In the genomic region with DNA sequence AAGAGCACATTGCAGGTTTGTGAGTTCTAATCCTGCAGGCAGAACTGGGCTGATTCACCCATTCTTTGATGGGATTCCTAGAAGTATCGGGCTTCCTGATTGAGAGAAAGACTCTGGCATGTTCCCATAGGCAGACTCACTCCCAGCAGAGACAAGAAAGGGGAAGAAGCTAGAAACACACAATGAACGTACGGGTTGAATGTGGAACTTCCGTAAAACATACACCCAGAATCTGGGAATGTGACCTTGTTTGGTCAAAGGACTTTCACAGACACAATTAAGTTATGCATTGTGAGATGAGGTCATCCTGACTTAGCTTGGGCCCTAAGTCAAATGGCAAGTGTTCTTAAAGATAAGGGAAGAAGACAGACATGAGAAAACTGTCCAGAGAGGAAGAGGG, we compare ENCODE assay signal across 26 mouse cellular contexts.
DNase-seq lines count a peak whose midpoint lies in the region; ATAC-seq lines count a peak whose summit lies in the region.
"Had no signal": no experiment of that assay in that cellular context is flagged by ENCODE, and none has a peak within 500 bp of the region (broad histone marks: within the 10 kb centered on the region; RNA-seq: fewer than 3 reads in every experiment).

No protein-coding gene starts in this region.

- no peak overlapping the region for H3K4me3 ChIP-seq in heart, embryonic 15.5 days
- H3K4me3 ChIP-seq in heart, embryonic 12.5 days = no peak overlapping the region
- H3K4me3 ChIP-seq in liver, embryonic 13.5 days (replicated peaks) = no peak overlapping the region
- H3K4me3 ChIP-seq: embryonic facial prominence, embryonic 12.5 days; forebrain, embryonic 13.5 days; gastrocnemius, adult 2 months; layer of hippocampus, adult 2 months; midbrain, embryonic 12.5 days had no signal

- peak overlapping the region; percentile 16; the same call in 1 of the 2 replicates for H3K27ac ChIP-seq in heart, embryonic 15.5 days
- no peak overlapping the region for H3K27ac ChIP-seq in heart, embryonic 12.5 days (ENCODE audit: poor library complexity, severe bottlenecking)
- H3K27ac ChIP-seq in liver, embryonic 13.5 days = peak overlapping the region; percentile 55
- H3K27ac ChIP-seq: embryonic facial prominence, embryonic 12.5 days; forebrain, embryonic 13.5 days; gastrocnemius, adult 2 months; hindbrain, postnatal 0 days; layer of hippocampus, adult 2 months; macrophage; midbrain, embryonic 12.5 days; stomach, postnatal 0 days had no signal

- H3K4me1 ChIP-seq in heart, embryonic 15.5 days (replicated peaks) = 0 out of 2 replicates have a peak, but pooled peaks cover 2% of the 10 kb centered on the region
- H3K4me1 ChIP-seq in heart, embryonic 12.5 days (replicated peaks) = peaks cover 6% of the 10 kb centered on the region
- peaks cover 39% of the 10 kb centered on the region for H3K4me1 ChIP-seq in liver, embryonic 13.5 days (replicated peaks)

- H3K4me2 ChIP-seq in heart, embryonic 15.5 days = no peak overlapping the region
- H3K4me2 ChIP-seq in heart, embryonic 12.5 days = no peak overlapping the region
- H3K4me2 ChIP-seq in liver, embryonic 13.5 days = no peak overlapping the region
- H3K4me2 ChIP-seq: embryonic facial prominence, embryonic 12.5 days; forebrain, embryonic 13.5 days; heart, embryonic 11.5 days; midbrain, embryonic 12.5 days had no signal

- WGBS in heart, embryonic 15.5 days = 60% methylated on average over 4 of the region's 4 CpGs
- WGBS in heart, embryonic 12.5 days = 74% methylated on average over 4 of the region's 4 CpGs
- 49% methylated on average over 4 of the region's 4 CpGs for whole genome bisulfite sequencing in liver, embryonic 13.5 days (ENCODE audit: insufficient replicate concordance)

- no peaks in the 10 kb centered on the region for H3K27me3 ChIP-seq in heart, embryonic 15.5 days
- no peaks in the 10 kb centered on the region for H3K27me3 ChIP-seq in heart, embryonic 12.5 days (replicated peaks)
- H3K27me3 ChIP-seq in liver, embryonic 13.5 days = no peaks in the 10 kb centered on the region
- H3K27me3 ChIP-seq: CH12.LX; embryonic facial prominence, embryonic 12.5 days; forebrain, embryonic 13.5 days; midbrain, embryonic 12.5 days had no signal

- no peak for ATAC-seq in heart, embryonic 15.5 days (replicated peaks; ENCODE audit: insufficient number of reproducible peaks, insufficient read depth, low FRiP score, low read depth)
- ATAC-seq in heart, embryonic 12.5 days (ENCODE audit: insufficient number of reproducible peaks, low FRiP score) = no peak
- ATAC-seq in liver, embryonic 13.5 days (ENCODE audit: low read depth) = no peak
- ATAC-seq: forebrain, embryonic 13.5 days; hindbrain, postnatal 0 days; intestine, embryonic 16.5 days; lung, postnatal 0 days had no signal

- DNase-seq in ES-CJ7 (ENCODE audit: low read depth, low spot score) (peak; percentile 30), MEL-GATA-1-ER (ENCODE audit: extremely low read depth, low read depth) (peak; percentile 15)
- DNase-seq in liver, embryonic 13.5 days = no peak
- DNase-seq in thymus, postnatal 4 days = no peak
- DNase-seq in adrenal gland, adult 18-20 months (ENCODE audit: low spot score in 2 of 2) = no peak
- DNase-seq: adrenal gland, adult 2 months; B cell, adult 2 months; cerebellum, adult 11-12 months; cerebellum, postnatal 14 days; gastrocnemius, adult 2 months; kidney, postnatal 25 days; layer of hippocampus, postnatal 36 days; thymus, adult 2 months had no signal

- H3K9ac ChIP-seq in heart, embryonic 15.5 days = no peak overlapping the region
- H3K9ac ChIP-seq in heart, embryonic 12.5 days = no peak overlapping the region
- peak overlapping the region; percentile 39 for H3K9ac ChIP-seq in liver, embryonic 13.5 days
- H3K9ac ChIP-seq: embryonic facial prominence, embryonic 12.5 days; forebrain, embryonic 13.5 days; midbrain, embryonic 12.5 days had no signal

- H3K9me3 ChIP-seq in heart, embryonic 15.5 days (replicated peaks) = no peaks in the 10 kb centered on the region
- peaks cover 2% of the 10 kb centered on the region; the same call in 1 of the 2 replicates for H3K9me3 ChIP-seq in heart, embryonic 12.5 days (replicated peaks)
- no peaks in the 10 kb centered on the region for H3K9me3 ChIP-seq in liver, embryonic 13.5 days (replicated peaks)
- H3K9me3 ChIP-seq: embryonic facial prominence, embryonic 12.5 days; forebrain, embryonic 13.5 days had no signal

- no peaks in the 10 kb centered on the region for H3K36me3 ChIP-seq in heart, embryonic 15.5 days
- H3K36me3 ChIP-seq in heart, embryonic 12.5 days = no peaks in the 10 kb centered on the region
- H3K36me3 ChIP-seq in liver, embryonic 13.5 days = no peaks in the 10 kb centered on the region
- H3K36me3 ChIP-seq: embryonic facial prominence, embryonic 12.5 days; midbrain, embryonic 12.5 days had no signal

Comparison
In these comparisons a context has a peak if more than half of its experiments do, and no peak if none do; other contexts are left out.
1. DNase-seq: peak in ES-CJ7 (single experiment) and MEL-GATA-1-ER (single experiment); none in liver, embryonic 13.5 days (single experiment), thymus, postnatal 4 days (single experiment) and adrenal gland, adult 18-20 months (0 of 2).